Mouse (Mus musculus): Measurements from ENCODE around the gene Atxn7.
"Not testable (repeated sequence)": the region's sequence is repeated elsewhere in the genome, so short reads cannot be mapped to it uniquely, and the experiment has no call there.

The Atxn7 gene

DNA sequence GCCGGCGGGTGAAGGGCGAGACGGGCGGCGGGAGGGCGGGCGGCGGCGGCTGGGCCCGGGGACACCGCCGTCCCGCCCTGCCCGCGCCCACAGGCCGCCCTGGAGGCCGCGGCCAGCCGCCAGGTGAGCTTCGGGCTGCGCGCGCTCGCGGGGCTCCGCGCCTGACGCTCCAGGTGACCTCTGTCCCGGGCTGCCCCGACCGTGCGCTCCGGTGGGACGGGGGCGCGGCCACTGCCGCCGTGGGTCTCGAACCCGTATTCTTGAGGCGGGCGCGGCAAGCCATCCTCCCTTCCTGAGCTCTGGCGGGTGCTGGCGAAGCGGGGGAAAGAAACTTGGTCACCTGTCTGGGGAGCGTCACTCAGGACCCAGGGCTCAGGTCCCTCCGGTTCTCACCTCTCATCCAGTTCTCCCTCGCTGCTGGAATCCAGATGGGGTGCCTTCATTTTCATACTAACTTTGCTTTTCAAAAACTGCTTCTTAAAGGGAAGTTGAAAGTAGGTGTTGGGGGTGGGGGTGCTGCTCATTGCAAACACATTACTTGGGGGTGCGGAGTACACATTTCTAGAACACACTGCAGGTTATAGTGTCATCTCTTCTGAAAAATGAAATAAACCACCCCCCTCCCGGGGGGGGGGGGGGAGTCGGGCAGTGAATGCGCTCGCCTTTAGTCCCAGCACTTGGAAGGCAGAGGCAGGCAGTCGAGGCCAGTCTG lies at the start of gene Atxn7, which contains the start of gene Thoc7:
Gene Atxn7 (plus strand): TSS at position 40 of the 712 bp plus-strand sequence.
Gene Thoc7 (minus strand): TSS at position 452 of the 712 bp plus-strand sequence.
- DNase-seq (ENCODE audit: low read depth, low spot score), result no peak

DNA sequence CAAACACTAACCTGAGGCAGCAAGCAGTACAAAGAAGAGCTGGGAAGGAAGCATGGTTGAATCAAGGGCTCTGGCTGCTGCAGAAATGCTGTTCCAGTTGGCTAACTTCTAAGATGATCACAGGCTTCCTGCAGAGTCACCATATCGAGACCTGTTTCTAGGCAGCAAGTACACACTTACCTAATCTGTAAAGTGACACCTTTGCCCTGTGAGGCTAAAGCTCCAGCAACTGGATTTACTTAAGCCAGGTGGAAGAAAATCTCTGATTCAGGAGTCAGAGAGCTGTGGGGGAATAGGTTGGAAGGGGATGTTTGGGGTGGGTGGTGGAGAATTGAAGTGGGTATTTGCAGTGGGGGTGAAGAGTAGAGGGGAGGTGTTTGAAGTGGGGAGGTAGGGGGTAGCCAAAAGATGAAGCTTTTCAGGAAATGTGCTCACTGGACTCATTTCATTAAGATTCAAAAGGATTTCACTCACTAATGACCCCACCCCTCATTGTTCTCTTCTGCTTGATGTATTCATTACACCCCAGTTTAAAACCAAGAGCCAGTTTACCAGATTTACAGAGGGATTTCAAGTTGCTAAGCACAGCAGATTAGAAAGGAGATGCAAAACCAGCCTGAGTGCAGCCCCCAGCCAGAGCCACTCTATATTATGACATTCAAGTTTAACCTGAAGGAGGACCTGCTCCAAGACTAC lies 46.7 kb upstream of the Atxn7 start, which contains the start of gene Gm281:
Gene Gm281 (minus strand): TSS at position 92 of the 696 bp plus-strand sequence.
- DNase-seq (ENCODE audit: low read depth, low spot score), result no peak

DNA sequence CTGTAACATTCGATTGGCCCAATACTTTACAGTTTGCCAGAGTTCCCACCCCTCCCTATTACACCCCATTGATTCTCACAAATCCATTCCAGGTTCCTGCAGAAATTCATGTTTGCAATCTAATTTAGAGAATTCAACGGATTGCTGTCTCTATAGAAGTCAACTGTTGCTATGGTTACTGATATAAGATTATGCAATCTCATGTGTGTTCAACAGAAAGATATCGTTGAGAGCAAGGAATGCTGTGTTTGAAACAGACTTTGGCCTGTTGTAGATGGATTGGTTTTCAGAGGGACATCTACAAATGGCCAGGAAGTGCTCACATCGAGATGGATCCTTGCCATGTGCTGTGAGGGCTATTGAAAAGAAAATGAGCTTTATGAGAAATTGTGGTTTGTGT lies 46.0 kb upstream of the Atxn7 start:
- DNase-seq (ENCODE audit: low read depth, low spot score), result no peak

DNA sequence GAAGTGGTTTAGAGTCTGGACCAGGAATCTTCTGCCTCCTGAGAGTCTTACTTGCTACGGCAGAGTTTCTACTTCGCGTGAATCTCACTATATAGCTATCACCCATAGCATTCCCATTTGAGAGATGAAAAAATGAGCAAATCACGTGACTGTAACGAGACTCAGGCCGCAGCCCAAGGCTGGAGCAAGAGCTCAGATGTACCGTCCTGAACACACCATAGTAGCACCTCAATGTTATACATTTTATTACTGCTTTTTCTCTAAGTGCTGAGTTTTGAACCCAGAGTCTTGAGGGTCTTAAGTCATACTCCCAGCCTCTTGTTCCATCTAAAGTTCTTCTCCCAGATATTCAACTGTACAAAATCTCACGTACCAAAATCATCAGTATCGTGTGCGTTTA lies 44.0 kb upstream of the Atxn7 start:
- no peak for DNase-seq (ENCODE audit: low read depth, low spot score)

DNA sequence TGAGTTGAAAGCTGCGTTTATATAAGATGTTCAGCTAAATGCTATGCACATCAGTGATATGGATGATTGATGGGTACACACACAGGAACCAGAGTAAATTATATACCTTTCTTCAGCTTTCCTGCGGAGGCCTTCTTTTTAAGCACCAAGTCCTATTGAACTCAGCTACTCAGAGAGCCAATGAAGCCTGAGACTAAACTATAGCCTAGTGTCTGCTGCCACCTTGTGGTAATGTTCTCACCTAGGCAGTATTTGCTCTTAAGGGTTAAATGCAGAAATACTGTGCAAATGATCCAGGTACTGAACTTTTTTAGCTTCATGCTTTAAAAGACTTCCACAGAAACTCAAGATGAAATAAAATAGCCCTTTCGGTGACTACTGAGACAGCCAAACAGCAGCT lies 43.6 kb upstream of the Atxn7 start:
- peak; percentile 66 for DNase-seq (ENCODE audit: low read depth, low spot score)

DNA sequence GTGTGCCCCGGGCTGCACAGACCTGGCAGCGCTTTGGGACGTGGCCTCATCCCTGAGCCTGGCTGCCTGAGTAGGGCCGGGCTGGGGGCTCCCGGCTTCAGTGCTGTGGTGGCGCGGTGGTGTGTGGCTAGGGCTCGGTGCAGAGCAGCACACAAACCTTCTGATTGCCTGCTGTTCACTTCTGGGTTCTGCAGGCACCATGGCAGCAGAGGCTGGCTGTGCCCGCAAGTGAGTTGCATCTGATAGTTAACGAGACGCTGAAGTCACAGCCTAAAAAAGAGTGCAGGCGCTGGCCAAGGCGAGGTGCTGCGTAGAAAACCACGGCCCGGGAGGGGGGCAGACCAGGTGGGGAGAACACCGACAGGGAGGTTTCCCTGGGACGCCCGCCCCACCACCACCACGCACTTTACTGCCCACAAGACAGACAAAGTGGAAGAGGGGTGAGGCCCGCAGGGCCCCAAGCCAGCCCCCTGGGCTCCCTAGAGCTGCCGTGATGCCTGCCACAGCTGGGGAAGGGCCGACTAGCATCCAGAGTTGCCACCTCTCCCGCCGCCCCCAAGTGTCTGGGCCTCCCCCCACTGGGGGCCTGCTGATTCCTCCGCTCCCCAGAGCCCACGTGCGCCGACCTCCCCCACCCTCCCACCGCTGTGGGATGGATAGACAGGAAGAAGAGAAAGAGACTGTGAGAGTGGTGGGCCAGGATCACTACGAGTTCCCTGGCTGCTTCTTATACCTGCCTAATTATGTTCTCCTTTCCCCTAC lies 27.8 kb upstream of the Atxn7 start:
- DNase-seq (ENCODE audit: low read depth, low spot score), result no peak

DNA sequence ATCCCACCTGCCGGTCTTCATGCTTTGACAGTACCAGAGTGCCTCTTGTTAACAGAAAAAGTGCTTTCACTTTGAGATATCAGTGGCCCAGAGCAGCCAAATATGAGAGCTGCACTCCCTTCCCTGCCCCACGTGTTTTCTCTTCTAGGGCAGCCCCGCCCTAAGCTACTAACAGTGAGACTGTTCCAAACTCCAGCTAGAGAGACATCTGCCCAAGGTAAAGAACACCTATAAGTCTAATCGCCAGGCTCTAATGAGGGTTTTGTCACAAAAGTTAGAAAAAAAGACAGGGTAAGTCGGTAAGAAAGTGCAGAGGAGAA lies 27.2 kb upstream of the Atxn7 start:
- DNase-seq (ENCODE audit: low read depth, low spot score), result no peak

DNA sequence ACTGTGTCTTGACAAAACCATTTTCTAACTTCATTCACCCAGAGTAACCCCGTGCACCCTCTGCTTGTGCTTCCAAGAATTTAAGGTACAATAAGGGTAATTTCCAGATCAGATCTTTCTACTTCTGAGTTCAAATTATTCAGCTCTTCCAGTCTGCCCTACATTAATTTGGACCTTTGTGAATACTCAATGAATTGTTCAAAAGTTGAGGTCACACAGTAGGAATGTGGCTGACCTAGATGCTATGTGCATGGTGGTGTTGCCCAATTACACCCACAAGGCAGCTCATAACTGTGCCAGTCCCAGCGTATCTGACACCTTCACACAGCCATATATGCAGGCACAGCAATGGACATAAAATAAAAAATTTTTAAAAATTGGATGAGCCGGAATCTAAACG lies 16.6 kb upstream of the Atxn7 start:
- no peak for DNase-seq (ENCODE audit: low read depth, low spot score)

DNA sequence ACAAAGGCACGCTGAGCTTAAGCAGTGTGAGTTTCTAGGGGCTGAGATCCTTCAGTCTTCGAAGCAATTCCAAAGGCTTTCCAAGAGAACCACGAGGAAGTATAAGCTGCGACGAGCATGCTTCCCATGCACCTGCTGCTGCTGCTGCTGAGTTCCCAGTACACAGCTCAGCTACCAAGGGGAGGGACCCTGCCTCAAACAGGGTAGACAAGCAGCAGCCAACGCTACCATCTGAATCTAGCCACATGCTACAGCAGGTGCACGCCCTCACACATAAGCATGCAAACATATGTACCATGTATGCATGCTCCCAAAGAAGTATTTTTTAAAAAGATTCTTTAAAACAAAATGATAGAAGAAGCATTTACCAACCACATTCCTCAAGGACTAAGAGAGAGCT lies 12.9 kb upstream of the Atxn7 start:
- DNase-seq (ENCODE audit: low read depth, low spot score), result no peak

DNA sequence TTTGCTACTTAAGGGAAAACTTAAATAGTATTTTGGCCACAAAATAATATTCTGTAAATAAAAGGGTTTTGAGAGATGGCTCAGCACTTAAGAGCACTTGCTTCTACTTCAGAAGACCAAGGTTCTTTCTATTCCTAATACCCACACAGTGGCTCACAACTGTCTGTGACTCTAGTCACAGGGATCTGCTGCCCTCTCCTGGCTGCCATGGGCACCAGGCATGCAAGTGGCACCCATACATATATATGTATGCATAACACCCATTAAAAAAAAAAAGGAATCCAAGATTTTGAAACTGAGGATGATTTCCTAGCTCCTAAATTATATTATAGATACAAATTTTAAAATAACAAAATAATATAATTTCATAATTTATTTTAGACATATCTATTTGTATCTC lies 10.8 kb upstream of the Atxn7 start:
- no peak for DNase-seq (ENCODE audit: low read depth, low spot score)

DNA sequence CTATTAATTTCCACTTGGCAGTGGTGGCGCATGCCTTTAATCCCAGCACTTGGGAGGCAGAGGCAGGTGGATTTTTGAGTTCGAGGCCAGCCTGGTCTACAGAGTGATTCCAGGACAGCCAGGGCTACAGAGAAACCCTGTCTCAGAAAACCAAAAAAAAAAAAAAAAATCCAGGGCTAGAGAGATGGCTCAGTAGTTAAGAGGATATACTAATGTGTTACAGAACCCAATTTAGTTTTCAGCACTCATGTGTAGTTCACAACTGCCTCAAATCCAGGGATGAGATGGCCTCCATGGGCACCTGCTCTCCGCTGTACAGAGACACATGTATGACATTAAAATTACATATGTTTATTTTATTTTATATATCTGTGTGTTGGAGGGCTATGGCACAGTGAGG lies 9.1 kb upstream of the Atxn7 start:
- DNase-seq (ENCODE audit: low read depth, low spot score), result not testable (repeated sequence)

DNA sequence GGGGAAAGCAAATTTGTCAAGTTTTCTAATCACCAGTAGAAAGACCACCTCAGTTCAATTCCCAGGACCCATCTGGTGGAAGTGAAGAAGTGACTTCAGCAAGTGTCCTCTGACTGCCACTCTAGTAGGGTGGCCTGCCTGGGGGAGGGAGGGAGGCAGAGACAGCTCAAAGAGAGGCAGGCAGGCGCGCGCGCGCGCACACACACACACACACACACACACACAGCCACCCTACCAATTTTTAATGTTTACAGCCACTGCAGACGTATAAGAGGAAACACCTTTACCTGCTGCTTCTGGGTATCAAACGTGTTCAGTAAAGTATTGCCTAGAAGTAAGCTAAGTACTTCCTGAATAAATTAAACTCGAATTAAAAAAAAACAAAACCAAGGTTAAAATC lies 1.2 kb upstream of the Atxn7 start:
- no peak for DNase-seq (ENCODE audit: low read depth, low spot score)

DNA sequence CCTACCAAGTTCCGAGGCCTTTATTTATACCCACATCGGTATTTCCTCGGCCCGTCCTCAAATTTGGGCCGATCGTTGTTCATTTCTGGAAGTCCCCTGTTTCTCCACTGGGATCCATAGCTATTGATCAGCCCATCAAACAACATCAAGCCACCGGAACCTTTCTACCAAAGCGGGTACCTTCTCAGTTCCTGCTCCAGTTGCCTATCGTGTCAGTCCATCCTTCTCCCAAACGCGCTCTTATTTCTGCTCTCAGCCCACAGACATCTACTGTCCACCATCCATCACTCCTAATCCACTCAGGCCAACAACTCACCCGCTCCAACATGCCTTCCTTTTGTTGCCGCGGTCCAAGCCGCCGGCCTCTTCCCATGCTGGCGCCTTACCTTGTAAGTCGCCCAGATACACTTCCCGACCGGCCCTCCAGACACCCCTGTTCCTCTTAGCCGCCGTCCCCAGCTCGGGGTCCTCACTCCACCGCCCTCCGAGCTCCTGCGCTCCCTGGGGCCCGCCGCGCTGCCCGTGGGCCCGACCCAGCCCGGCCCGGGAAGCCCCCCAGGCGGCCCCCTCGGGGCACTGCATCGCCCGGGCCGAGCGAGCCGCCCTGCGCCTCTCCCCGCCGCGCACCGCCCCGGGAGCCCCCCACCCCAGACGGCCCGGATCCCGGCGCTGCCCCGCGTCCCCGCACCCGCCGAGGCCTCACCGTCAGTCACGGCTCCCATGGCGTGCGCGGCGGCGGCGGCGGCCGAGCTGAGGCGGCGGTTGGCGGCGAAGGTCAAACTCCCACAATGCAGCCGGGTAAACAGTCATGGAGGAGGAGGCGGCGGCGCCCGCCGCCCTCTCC lies 536 bp upstream of the Atxn7 start:
- DNase-seq (ENCODE audit: low read depth, low spot score), result peak; percentile 62

DNA sequence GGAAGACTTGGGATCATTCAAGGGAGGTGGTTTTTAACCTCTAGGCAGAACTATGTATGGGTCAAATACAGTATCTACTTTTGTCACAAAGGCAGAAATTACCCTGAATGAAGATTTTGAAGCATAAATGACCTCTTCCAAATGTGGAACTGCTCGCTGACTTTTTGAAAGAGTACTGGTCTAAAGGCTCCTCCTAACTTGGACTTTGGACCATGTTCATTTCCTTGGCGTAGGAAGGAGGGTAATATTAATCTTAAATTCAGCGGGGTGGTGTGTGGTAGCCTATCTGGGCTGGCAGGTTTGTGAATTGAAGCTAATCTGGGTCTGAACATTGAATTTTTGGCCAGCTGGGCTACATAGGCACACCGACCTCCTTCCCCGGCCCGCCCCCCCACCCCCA lies 1.2 kb downstream of the Atxn7 start:
- DNase-seq (ENCODE audit: low read depth, low spot score), result no peak

DNA sequence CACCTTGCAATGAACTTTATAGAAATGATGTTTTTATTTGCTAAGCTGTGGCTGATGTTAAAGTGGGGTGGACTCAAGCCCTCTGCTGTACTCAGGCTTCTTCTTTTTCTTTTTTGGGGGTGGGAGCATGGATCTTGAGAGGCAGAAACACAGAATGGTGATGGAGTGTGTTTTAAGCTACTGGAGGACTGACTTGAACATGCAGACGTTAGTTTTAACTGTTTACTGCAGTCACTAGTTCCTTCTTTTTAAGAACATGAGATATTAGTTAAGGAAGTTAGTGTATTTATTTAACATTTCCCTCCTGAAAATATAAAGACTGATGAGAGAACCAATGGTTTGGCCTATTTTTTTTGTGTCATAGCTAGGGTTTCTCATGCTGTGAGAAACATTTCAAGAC lies 2.3 kb downstream of the Atxn7 start:
- no peak for DNase-seq (ENCODE audit: low read depth, low spot score)

DNA sequence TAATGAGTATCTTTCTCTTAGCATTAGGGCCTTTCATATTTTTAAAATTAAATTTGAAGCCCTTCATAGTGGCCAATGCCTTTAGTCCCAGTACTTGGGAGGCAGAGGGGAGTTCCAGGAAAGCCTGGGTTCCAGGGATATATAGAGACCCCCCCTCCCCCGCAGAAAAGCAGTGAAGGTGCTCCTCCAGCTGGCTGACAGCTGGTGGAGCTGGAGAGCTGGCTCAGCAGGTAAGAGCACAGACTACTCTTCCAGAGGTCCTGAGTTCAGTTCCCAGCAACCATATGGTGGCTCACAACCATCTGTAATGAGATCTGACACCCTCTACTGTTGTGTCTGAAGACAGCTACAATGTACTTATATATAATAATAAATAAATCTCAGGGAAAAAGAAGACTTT lies 6.4 kb downstream of the Atxn7 start:
- no peak for DNase-seq (ENCODE audit: low read depth, low spot score)

DNA sequence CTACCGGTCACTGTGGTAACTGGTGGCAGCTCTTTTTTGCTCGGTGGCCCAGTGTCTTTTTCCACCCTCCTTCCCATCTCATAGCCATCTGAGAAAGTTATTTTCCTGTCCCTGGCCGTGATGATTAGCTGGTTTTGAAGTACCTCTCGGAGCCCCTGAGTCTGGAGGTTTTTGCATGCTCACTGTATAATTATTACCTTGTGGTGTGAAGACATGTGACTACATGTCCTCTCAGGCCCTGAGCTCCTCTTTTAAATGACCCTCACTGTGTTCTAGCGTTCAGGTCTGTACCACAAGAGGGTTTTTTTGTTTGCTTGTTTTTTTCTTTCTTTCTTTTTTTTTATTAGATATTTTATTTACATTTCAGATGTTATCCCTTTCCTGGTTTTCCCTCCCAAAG lies 7.2 kb downstream of the Atxn7 start:
- DNase-seq (ENCODE audit: low read depth, low spot score), result no peak

DNA sequence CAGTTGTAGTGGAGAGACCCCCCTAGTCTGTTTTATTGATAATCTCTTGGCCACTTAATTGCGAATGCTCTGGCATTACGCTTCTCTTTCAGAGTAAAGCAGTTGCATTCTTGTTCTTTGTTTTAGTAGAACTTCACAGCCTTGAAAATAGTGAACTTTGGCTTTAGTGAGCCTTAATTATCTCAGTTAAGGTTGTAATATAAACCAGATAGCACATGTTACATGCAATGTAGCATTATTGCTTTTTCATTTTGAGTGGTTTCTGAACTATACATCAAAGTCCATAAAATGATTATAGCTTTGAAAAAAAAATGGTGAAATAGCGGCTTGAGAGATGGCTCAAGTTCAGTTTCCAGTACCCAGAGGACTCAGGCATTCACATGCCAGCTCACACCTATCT lies 9.3 kb downstream of the Atxn7 start:
- no peak for DNase-seq (ENCODE audit: low read depth, low spot score)

DNA sequence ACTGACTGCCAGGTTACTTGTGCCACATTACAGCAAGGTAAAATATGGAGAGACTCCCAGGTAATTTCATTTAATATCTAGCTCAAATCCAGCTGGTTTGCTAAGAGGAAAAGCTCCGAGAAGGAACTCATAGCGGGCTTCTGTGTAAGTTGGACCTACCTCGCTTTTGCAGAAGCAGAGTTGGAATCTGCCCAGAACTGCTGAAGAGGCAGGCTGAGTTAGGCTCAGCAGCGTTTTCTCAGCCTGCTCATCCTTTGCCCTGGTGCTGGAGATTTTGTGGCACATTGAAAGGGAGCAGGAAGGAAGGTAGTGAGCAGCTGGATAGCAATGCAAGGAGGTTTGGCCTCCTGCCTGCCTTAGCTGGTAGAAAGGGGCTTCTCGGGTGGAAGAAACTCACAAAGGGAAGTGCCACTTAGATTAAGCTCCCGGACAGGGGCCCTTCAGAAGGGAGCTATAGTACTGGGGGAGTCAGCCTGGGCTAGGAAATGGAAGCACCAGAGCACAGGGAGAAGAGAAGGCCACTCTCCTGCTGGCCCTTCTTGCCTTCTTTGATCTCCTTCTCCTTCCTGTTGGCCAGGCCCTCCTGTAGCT lies 10.5 kb downstream of the Atxn7 start:
- no peak for DNase-seq (ENCODE audit: low read depth, low spot score)

DNA sequence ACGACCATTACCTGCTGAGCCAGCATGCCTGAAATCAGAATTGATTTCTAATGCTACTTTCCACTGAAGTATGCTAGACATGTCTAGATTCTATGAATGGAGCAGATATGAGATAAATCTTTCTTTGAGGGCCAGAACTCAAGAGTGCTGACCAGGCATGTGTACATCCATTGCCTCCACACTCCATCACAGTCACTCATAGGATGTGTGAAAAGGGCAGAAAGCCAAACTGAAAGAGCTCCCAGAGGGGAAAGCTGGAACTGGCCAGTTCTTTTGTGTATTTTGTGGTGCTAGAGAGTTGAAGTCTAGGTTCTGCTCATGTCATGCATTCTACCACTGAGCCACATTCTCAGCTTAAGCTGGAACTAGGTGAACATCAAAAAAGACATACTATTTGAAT lies 16.3 kb downstream of the Atxn7 start:
- DNase-seq (ENCODE audit: low read depth, low spot score), result no peak

DNA sequence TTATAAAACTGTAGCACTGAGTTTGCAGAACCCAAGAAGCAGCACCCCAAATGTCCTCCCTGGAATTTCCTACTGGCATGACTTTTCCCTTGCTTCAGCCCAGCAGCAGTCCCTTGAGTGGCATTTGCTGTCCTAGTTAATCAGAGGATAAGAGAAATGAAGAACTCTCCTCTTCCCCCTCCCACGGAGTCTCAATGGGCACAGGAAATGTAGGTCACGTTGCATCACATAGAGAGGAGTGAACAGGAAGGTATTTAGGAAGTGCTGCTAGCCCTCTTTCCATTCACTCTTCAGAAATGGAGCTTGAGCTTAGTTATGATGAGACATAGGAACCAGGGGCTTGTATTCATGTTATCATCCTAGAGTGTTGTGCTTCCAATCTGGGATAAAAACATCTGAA lies 20.0 kb downstream of the Atxn7 start:
- DNase-seq (ENCODE audit: low read depth, low spot score), result no peak

Data from retina, postnatal 7 days (tissue).